Mouse (Mus musculus) MEL (cell line): ENCODE data around the gene Gnas.

Source experiments
- CTCF ChIP-seq, 3 experiments: IDR thresholded peaks in 2 of 3; conservative IDR thresholded peaks in 1 of 3; 2 replicates each; pipeline ENCODE4 v1.5.1; 2011 to 2012; ENCODE audit warnings: low read length in 3 of 3, low read depth in 2 of 3, mild to moderate bottlenecking in 2 of 3, improper control_type of control experiment in 1 of 3, inconsistent platforms in 1 of 3, mixed read lengths in 1 of 3, moderate library complexity in 1 of 3; ENCODE audit not compliant: control insufficient read depth in 1 of 3, insufficient read depth in 1 of 3, poor library complexity in 1 of 3, severe bottlenecking in 1 of 3
- EP300 ChIP-seq, 2 experiments: IDR thresholded peaks; 2 replicates each; pipeline ENCODE4 v1.6.1; 2011; ENCODE audit warnings: improper control_type of control experiment in 2 of 2, low read length in 2 of 2, low read depth in 1 of 2, mild to moderate bottlenecking in 1 of 2
- POLR2A ChIP-seq, 2 experiments: IDR thresholded peaks; 2 replicates each; pipeline ENCODE4 v1.6.1; 2011 to 2012; ENCODE audit warnings: low read length in 2 of 2, mild to moderate bottlenecking in 2 of 2, control low read depth in 1 of 2, improper control_type of control experiment in 1 of 2, low read depth in 1 of 2, moderate library complexity in 1 of 2; ENCODE audit not compliant: control insufficient read depth in 1 of 2, insufficient read depth in 1 of 2, poor library complexity in 1 of 2
- RCOR1 ChIP-seq: IDR thresholded peaks from 2 replicates; pipeline ENCODE4 v1.6.1; 2012; ENCODE audit warnings: low read depth, mild to moderate bottlenecking, inconsistent platforms, low read length, improper control_type of control experiment
- USF1 ChIP-seq: IDR thresholded peaks from 2 replicates; pipeline ENCODE4 v1.6.1; 2014; ENCODE audit warnings: low read depth, mild to moderate bottlenecking, inconsistent platforms, low read length, improper control_type of control experiment, moderate library complexity

- TF ChIP-seq POLR2A (IDR thresholded peaks at IDR 0.05; ENCODE audit: control insufficient read depth in 1 of 2, insufficient read depth in 1 of 2, low read depth in 1 of 2, low read length in 2 of 2, poor library complexity in 1 of 2) (no peak), CTCF (IDR thresholded peaks at IDR 0.05 in 2 of 3, conservative IDR thresholded peaks at IDR 0.05 in 1 of 3; ENCODE audit: control insufficient read depth in 1 of 3, insufficient read depth in 1 of 3, low read depth in 2 of 3, low read length in 3 of 3, poor library complexity in 1 of 3, severe bottlenecking in 1 of 3) (no peak), RCOR1 (no peak), USF1 (no peak), EP300 (IDR thresholded peaks at IDR 0.05; ENCODE audit: low read depth in 1 of 2, low read length in 2 of 2) (no peak)
These were observed 24.1 kb upstream of the Gnas start for GRCm38 (mm10) chr2:174260004-174260403.
